Mouse (Mus musculus): Measurements from ENCODE around the gene Tbc1d22a. TPM values are rescaled to one million over a fixed set of nuclear protein-coding genes. Genes with fewer than 3 reads are reported as not detected.

Gene Tbc1d22a
- polyA plus RNA-seq, 1 experiment: 31.7 TPM

DNA sequence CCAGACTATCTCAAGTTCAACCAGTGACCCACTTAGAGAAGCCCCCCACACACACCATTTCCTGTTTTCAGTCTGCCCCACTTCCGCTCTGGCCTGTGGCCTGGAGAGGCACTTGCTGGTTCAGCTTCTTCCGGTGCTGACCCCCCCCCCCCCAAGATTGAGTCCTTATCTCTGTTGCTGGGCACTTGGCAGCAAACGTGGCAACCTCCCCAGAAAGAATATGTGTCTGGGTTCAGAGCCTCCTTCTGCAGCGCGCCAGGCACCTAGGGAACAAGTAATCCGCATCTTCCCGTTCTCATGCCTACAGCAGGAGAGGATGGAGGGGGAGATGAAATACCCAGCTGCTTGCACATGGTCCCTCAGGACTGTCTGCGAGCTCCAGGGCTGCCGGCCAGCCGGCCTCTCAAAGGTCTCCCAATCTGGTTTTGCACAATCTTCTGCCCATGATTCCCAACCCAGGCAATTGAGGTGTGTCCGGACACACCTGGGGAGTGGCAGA, 32.3 kb upstream of the Tbc1d22a start:
- Histone ChIP-seq H3K36me3 (ENCODE audit: control insufficient read depth, insufficient read depth, low read length) (no peaks in the 10 kb centered on the region), H3K4me1 (ENCODE audit: control insufficient read depth, insufficient read depth, low read length) (peaks cover 4% of the 10 kb centered on the region; the same call in 1 of the 2 replicates), H3K27me3 (replicated peaks; ENCODE audit: control insufficient read depth, insufficient read depth, low read length) (no peaks in the 10 kb centered on the region), H3K4me3 (ENCODE audit: insufficient read depth, low read depth, low read length) (no peak overlapping the region), H3K27ac (ENCODE audit: insufficient read depth, low read depth, low read length) (peak overlapping the region; percentile 53; the same call in 1 of the 2 replicates)
- WGBS: 52% methylated on average over 11 of the region's 11 CpGs
- DNase-seq: peak; percentile 69
- TF ChIP-seq POLR2A (IDR thresholded peaks at IDR 0.05; ENCODE audit: low read depth, low read length) (no peak), CTCF (conservative IDR thresholded peaks at IDR 0.05; ENCODE audit: insufficient read depth, insufficient read length, low read depth, low read length) (no peak)

DNA sequence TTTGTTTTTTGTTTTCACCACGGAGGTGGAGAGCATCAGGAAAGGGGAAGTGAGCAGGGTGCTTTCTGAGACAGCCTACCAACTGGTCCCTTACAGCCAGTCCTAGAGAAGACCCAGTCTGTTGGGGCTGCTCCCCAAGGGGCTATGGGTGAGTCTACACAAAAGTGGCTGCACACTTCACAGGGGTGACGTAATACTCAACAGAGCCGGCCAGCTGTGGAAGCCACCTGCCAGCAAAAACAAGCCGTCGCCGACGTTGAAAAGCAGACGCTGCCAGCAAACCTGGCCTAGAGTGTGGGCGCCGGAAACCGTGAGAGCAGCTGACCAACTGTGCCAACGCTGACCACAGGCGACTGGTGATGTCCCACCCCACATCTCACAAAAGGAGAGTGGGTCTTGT, 31.6 kb upstream of the Tbc1d22a start:
- Histone ChIP-seq H3K4me3 (ENCODE audit: insufficient read depth, low read depth, low read length) (no peak overlapping the region), H3K27me3 (replicated peaks; ENCODE audit: control insufficient read depth, insufficient read depth, low read length) (no peaks in the 10 kb centered on the region), H3K36me3 (ENCODE audit: control insufficient read depth, insufficient read depth, low read length) (no peaks in the 10 kb centered on the region), H3K27ac (ENCODE audit: insufficient read depth, low read depth, low read length) (0 out of 2 replicates have a peak overlapping the region, but pooled peaks have one; percentile 2), H3K4me1 (ENCODE audit: control insufficient read depth, insufficient read depth, low read length) (peaks cover 4% of the 10 kb centered on the region; the same call in 1 of the 2 replicates)
- peak; percentile 49 for DNase-seq
- WGBS: 48% methylated on average over 13 of the region's 13 CpGs
- TF ChIP-seq POLR2A (IDR thresholded peaks at IDR 0.05; ENCODE audit: low read depth, low read length) (no peak), CTCF (conservative IDR thresholded peaks at IDR 0.05; ENCODE audit: insufficient read depth, insufficient read length, low read depth, low read length) (no peak)

DNA sequence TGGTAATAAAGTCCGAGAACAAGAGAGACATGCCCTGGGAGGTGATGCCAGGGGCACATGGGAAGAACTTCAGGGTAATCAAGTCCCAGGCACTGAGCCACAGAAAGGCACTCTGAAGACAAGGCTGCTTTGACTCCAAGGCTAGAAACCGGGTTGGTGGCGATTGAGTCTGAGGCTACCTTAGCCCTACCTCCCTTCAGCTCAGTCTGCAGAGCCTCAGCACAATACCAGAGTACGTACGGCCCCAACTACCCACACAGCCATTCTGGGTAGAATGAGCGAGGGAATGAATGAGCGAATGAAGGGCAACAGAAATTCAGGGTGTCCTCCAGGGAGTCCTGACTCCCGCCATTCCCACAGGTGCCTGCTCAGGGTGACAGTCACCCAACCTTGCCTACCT, 30.8 kb upstream of the Tbc1d22a start:
- Histone ChIP-seq H3K27me3 (replicated peaks; ENCODE audit: control insufficient read depth, insufficient read depth, low read length) (no peaks in the 10 kb centered on the region), H3K27ac (ENCODE audit: insufficient read depth, low read depth, low read length) (no peak overlapping the region), H3K4me1 (ENCODE audit: control insufficient read depth, insufficient read depth, low read length) (peaks cover 6% of the 10 kb centered on the region; the same call in 1 of the 2 replicates), H3K36me3 (ENCODE audit: control insufficient read depth, insufficient read depth, low read length) (no peaks in the 10 kb centered on the region), H3K4me3 (ENCODE audit: insufficient read depth, low read depth, low read length) (no peak overlapping the region)
- TF ChIP-seq CTCF (conservative IDR thresholded peaks at IDR 0.05; ENCODE audit: insufficient read depth, insufficient read length, low read depth, low read length) (no peak), POLR2A (IDR thresholded peaks at IDR 0.05; ENCODE audit: low read depth, low read length) (no peak)
- 98% methylated on average over 8 of the region's 8 CpGs for WGBS
- DNase-seq: no peak

DNA sequence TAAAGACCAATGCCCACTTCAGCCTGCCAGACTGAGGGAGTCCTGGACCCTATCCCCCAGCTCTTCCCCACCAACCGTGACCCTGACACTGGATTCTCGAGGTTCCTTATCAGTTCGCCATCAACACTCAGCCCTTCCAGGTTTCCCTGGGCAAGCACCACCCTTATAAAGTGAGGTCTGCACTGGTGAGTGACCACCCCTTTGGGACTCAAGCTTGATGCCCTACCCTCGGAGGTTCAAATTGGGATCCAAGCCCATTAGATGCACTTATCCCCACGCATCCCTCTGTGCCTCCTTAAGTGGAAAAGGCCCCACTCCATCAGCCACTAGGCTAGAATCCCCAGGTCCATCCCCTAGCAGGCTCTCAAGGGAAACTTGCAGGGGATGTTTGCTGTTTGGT, 30.2 kb upstream of the Tbc1d22a start:
- no peaks in the 10 kb centered on the region for H3K27me3 ChIP-seq (replicated peaks; ENCODE audit: control insufficient read depth, insufficient read depth, low read length)
- H3K36me3 ChIP-seq (ENCODE audit: control insufficient read depth, insufficient read depth, low read length): no peaks in the 10 kb centered on the region
- H3K4me3 ChIP-seq (ENCODE audit: insufficient read depth, low read depth, low read length): peak overlapping the region; percentile 5
- no peak for TF ChIP-seq CTCF (conservative IDR thresholded peaks at IDR 0.05; ENCODE audit: insufficient read depth, insufficient read length, low read depth, low read length)
- no peak for TF ChIP-seq POLR2A (IDR thresholded peaks at IDR 0.05; ENCODE audit: low read depth, low read length)
- peaks cover 11% of the 10 kb centered on the region; the same call in 1 of the 2 replicates for H3K4me1 ChIP-seq (ENCODE audit: control insufficient read depth, insufficient read depth, low read length)
- H3K27ac ChIP-seq (ENCODE audit: insufficient read depth, low read depth, low read length): no peak overlapping the region
- WGBS: 74% methylated on average over 5 of the region's 5 CpGs
- no peak for DNase-seq

DNA sequence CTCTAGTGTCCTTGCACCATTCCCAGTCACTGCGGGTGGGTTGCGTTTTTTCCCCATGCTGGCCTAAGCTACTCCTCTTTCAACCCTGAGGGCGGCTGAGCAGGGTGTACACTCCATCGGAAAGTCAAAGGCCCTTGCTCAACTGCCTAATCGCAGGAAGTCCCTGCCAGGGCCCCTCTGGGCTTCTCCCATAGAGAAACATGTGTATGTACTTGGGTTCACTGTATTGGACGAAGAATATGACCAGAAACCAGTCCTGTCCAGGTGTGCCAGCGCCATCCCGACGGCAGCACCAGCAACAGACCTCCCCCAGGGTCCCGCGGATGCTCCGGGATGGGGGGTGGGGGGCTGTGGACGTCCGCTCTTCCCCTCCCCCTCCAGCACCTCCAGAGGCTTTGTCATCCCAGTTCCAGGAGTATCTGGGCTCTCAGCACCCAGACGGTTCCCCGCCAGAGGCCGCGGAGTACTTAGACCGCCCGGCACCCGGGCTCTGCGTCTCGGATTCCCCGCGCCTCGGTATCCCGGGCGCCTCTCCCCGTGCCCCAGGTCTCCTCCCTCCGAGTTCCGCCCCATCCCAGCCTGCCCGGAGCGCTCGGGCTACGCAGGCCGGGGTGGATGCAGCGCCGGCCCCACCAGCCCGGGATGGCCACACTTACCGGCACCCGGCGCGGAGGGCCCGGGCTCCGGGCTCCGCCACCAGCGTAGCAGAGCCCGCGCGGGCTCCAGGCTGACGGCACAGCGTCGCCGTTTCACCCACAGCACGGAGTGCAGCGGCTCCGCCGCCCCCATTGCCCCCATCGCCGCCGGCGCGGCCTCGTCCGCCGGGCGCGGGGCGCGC, 29.2 kb upstream of the Tbc1d22a start:
- Histone ChIP-seq H3K36me3 (ENCODE audit: control insufficient read depth, insufficient read depth, low read length) (no peaks in the 10 kb centered on the region), H3K4me3 (ENCODE audit: insufficient read depth, low read depth, low read length) (peak overlapping the region; percentile 70), H3K4me1 (ENCODE audit: control insufficient read depth, insufficient read depth, low read length) (peaks cover 19% of the 10 kb centered on the region), H3K27ac (ENCODE audit: insufficient read depth, low read depth, low read length) (peak overlapping the region; percentile 94), H3K27me3 (replicated peaks; ENCODE audit: control insufficient read depth, insufficient read depth, low read length) (no peaks in the 10 kb centered on the region)
- WGBS: under 1% methylated on average over 70 of the region's 70 CpGs
- TF ChIP-seq CTCF (conservative IDR thresholded peaks at IDR 0.05; ENCODE audit: insufficient read depth, insufficient read length, low read depth, low read length): no peak
- no peak for TF ChIP-seq POLR2A (IDR thresholded peaks at IDR 0.05; ENCODE audit: low read depth, low read length)
- peak; percentile 57 for DNase-seq

DNA sequence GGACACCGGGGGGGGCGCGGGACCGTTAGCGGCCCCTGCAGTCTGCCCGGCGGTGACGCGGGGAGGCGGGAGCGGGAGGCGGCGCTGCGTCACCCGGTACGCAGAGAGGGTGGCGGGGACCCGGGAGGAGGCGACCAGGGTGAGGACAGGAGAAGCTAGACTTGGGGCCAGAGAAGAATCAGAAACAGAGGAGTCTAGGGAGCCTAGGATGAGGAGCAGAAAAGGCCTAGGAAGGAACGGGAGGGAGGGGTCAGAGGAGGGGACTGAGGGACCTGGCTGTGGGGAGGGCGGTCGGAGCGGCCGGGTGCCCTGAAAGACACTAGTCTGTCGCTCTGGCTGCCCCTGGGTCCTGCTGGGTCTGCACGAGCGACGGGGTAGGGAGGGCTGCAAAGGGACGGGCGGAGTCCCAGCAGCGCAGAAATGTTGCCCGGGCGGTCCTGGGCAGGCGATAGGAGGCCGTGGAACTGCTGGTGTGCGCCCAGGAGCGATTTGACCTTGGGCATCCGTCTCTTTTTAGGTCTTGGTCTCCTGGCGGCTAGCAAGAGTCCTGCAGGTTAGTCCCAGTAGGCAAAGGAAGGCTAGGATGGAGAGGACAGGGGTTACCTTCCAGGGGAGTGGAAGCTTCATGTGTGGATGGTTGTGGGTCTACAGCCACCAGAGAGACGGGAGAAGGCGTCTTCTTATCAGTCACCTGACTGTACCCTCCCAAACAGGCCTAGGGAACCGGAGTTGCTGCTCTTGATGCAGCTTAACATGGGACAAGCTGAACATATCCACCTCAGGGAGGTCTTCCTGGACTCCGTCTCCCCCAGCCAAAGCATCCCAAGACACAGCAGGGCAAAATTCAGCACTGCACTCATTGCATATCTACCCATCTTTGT, 28.3 kb upstream of the Tbc1d22a start, which contains the start of gene Cerk:
Gene Cerk (minus strand): TSS at position 453 of the 881 bp plus-strand sequence.
- H3K4me3 ChIP-seq (ENCODE audit: insufficient read depth, low read depth, low read length): peak within 1 kb of the TSS; percentile 70
- WGBS: 5% methylated on average over 42 of the region's 43 CpGs
- no peaks in the 10 kb centered on the region for H3K36me3 ChIP-seq (ENCODE audit: control insufficient read depth, insufficient read depth, low read length)
- DNase-seq: peak; percentile 84
- no peaks in the 10 kb centered on the region for H3K27me3 ChIP-seq (replicated peaks; ENCODE audit: control insufficient read depth, insufficient read depth, low read length)
- TF ChIP-seq CTCF (conservative IDR thresholded peaks at IDR 0.05; ENCODE audit: insufficient read depth, insufficient read length, low read depth, low read length): peak; percentile 57
- peak; percentile 29 for TF ChIP-seq POLR2A (IDR thresholded peaks at IDR 0.05; ENCODE audit: low read depth, low read length)
- H3K27ac ChIP-seq (ENCODE audit: insufficient read depth, low read depth, low read length): peak within 1 kb of the TSS; percentile 94
- H3K4me1 ChIP-seq (ENCODE audit: control insufficient read depth, insufficient read depth, low read length): peaks cover 21% of the 10 kb centered on the region

Measured in kidney, adult 2 months (tissue).